Mouse (Mus musculus): ENCODE measurements around the gene Hecw2.

Gene Hecw2

GRCm38 (mm10) chr1:54118342-54118973, 76.5 kb downstream of the Hecw2 start:
- no peak for DNase-seq (ENCODE audit: low read depth)

- no peak for DNase-seq (ENCODE audit: low read depth)
These were observed 83.9 kb downstream of the Hecw2 start for GRCm38 (mm10) chr1:54110920-54111605.

GRCm38 (mm10) chr1:54109255-54109654, 85.7 kb downstream of the Hecw2 start:
- DNase-seq (ENCODE audit: low read depth) = no peak

GRCm38 (mm10) chr1:54106756-54107155, 88.2 kb downstream of the Hecw2 start:
- no peak for DNase-seq (ENCODE audit: low read depth)

GRCm38 (mm10) chr1:54079708-54080107, 115.3 kb downstream of the Hecw2 start:
- no peak for DNase-seq (ENCODE audit: low read depth)

- DNase-seq (ENCODE audit: low read depth) = no peak
These were observed 120.5 kb downstream of the Hecw2 start for GRCm38 (mm10) chr1:54074456-54074855.

GRCm38 (mm10) chr1:54070121-54070520, 124.8 kb downstream of the Hecw2 start:
- no peak for DNase-seq (ENCODE audit: low read depth)

- DNase-seq (ENCODE audit: low read depth) = no peak
These were observed 126.7 kb downstream of the Hecw2 start for GRCm38 (mm10) chr1:54068248-54068647.

GRCm38 (mm10) chr1:54065434-54065833, 129.5 kb downstream of the Hecw2 start:
- no peak for DNase-seq (ENCODE audit: low read depth)

- DNase-seq (ENCODE audit: low read depth) = no peak
These were observed 133.9 kb downstream of the Hecw2 start for GRCm38 (mm10) chr1:54061078-54061477.

GRCm38 (mm10) chr1:54059731-54060130, 135.2 kb downstream of the Hecw2 start:
- no peak for DNase-seq (ENCODE audit: low read depth)

- DNase-seq (ENCODE audit: low read depth) = no peak
These were observed 142.2 kb downstream of the Hecw2 start for GRCm38 (mm10) chr1:54052771-54053170.

- no peak for DNase-seq (ENCODE audit: low read depth)
These were observed 148.0 kb downstream of the Hecw2 start for GRCm38 (mm10) chr1:54046923-54047322.

GRCm38 (mm10) chr1:54039062-54039461, 155.9 kb downstream of the Hecw2 start:
- DNase-seq (ENCODE audit: low read depth) = no peak

GRCm38 (mm10) chr1:54017686-54018085, 177.3 kb downstream of the Hecw2 start:
- DNase-seq (ENCODE audit: low read depth) = no peak

- no peak for DNase-seq (ENCODE audit: low read depth)
These were observed 179.2 kb downstream of the Hecw2 start for GRCm38 (mm10) chr1:54015739-54016138.

GRCm38 (mm10) chr1:54012414-54012813, 182.6 kb downstream of the Hecw2 start:
- DNase-seq (ENCODE audit: low read depth) = no peak

GRCm38 (mm10) chr1:54009418-54010064, 185.4 kb downstream of the Hecw2 start:
- DNase-seq (ENCODE audit: low read depth) = no peak

GRCm38 (mm10) chr1:54005860-54006386, 189.0 kb downstream of the Hecw2 start:
- no peak for DNase-seq (ENCODE audit: low read depth)

GRCm38 (mm10) chr1:54003288-54003687, 191.7 kb downstream of the Hecw2 start:
- no peak for DNase-seq (ENCODE audit: low read depth)

GRCm38 (mm10) chr1:54002077-54002476, 192.9 kb downstream of the Hecw2 start:
- no peak for DNase-seq (ENCODE audit: low read depth)

GRCm38 (mm10) chr1:53997239-53997638, 197.7 kb downstream of the Hecw2 start:
- no peak for DNase-seq (ENCODE audit: low read depth)

All from c-Kit-positive CD71-positive TER-119-negative erythroid progenitor cells, embryonic 14.5 days (primary cell).